Mouse (Mus musculus): ENCODE data around the gene Kansl1l. TPM values are rescaled to one million over a fixed set of nuclear protein-coding genes. Genes with fewer than 3 reads are reported as not detected.

Kansl1l gene
- polyA plus RNA-seq (2015; fragmentation: Nextera tagmentation; extraction: Ambion mirVana) = 11.7 and 13.1 TPM in 2 replicates

DNA sequence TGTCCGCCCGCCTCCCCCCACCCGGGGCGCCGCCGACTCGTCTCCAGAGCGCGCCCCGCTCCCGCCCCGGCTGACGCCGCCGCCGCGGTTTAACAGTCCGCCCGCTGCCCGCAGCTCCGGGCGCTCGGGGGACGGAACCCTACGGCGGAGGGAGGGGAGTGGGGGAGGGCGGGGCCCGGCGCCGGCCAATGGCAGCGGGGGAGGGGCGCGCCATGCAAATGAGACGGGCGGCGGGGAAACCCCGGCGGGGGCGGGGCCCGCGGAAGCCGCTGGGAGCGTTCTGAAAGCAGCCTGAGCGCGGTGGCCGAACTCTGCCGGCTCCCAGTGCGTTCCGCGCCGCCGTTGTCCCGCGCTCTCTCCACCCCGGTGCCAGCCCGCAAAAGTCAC, at the start of gene Kansl1l:
Gene Kansl1l, minus strand, starts transcription at position 110 of the 387 bp plus-strand sequence.
- Histone ChIP-seq H3K4me2 (peak within 1 kb of the TSS; percentile 80), H3K9ac (peak within 1 kb of the TSS; percentile 76), H3K9me3 (no peaks in the 10 kb centered on the region), H3K4me3 (peak within 1 kb of the TSS; percentile 78), H3K4me1 (peaks cover 34% of the 10 kb centered on the region), H3K36me3 (replicated peaks) (no peaks in the 10 kb centered on the region), H3K27me3 (replicated peaks) (no peaks in the 10 kb centered on the region), H3K27ac (peak within 1 kb of the TSS; percentile 99)
- peak; percentile 91 for ATAC-seq (replicated peaks)
- WGBS = 0% methylated on average over 38 of the region's 56 CpGs

GRCm38 (mm10) chr1:66865633-66866032, 48.3 kb upstream of the Kansl1l start:
- WGBS = 82% methylated on average over 4 of the region's 4 CpGs
- ATAC-seq (replicated peaks) = no peak
- Histone ChIP-seq H3K4me1 (peaks cover 7% of the 10 kb centered on the region; the same call in 1 of the 2 replicates), H3K4me3 (no peak overlapping the region), H3K27me3 (replicated peaks) (no peaks in the 10 kb centered on the region), H3K27ac (no peak overlapping the region), H3K36me3 (replicated peaks) (no peaks in the 10 kb centered on the region), H3K9me3 (no peaks in the 10 kb centered on the region), H3K4me2 (no peak overlapping the region), H3K9ac (no peak overlapping the region)

DNA sequence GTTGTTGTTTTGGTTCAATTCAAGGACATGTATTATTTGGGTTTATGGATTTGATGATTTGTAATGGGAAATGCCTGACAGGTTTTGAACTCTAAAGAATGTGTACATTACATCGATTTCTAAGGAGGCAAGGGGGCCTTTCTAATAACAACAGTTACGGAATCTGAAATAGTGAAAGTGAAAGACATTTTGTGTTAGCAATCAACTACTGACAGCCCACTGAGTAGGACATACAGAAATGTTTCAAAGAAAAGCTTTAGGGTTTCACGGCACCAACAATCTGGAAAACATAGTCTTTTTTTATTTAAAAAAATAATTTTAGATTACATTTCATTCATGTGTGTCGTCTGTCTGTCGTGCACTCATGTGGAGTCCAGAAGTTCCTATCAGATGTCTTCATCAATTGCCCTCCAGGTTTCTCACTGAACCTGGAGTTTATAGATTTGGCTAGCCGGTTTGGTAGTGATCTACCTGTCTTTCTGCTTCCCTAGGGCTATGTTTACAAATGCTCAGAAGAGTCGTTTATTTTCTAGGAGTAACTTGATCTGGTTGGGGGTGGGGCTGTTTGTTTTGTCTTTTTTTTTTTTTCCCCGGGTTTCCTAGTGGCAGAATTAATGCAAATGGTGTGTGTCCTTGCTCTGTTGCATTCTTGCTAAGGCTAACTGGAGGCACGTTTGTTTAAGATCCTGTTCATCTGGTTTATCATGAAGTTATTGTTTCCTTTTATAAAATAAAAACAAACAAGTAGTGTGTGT, 46.6 kb upstream of the Kansl1l start:
- Histone ChIP-seq H3K27ac (no peak overlapping the region), H3K9me3 (0 out of 2 replicates have a peak, but pooled peaks cover 6% of the 10 kb centered on the region), H3K9ac (no peak overlapping the region), H3K36me3 (replicated peaks) (no peaks in the 10 kb centered on the region), H3K4me3 (peak overlapping the region; percentile 8; the same call in 1 of the 2 replicates), H3K27me3 (replicated peaks) (no peaks in the 10 kb centered on the region), H3K4me1 (peaks cover 7% of the 10 kb centered on the region; the same call in 1 of the 2 replicates), H3K4me2 (peak overlapping the region; percentile 85)
- ATAC-seq (replicated peaks) = no peak
- 18% methylated on average over 9 of the region's 9 CpGs for WGBS

- no peaks in the 10 kb centered on the region for H3K36me3 ChIP-seq (replicated peaks)
- peak within 1 kb of the TSS; percentile 54 for H3K9ac ChIP-seq
- H3K4me2 ChIP-seq = peak within 1 kb of the TSS; percentile 85
- H3K4me1 ChIP-seq = peaks cover 7% of the 10 kb centered on the region; the same call in 1 of the 2 replicates
- H3K27ac ChIP-seq = peak within 1 kb of the TSS; percentile 66
- H3K4me3 ChIP-seq = peak within 1 kb of the TSS; percentile 63
- WGBS = under 1% methylated on average over 60 of the region's 85 CpGs
- 0 out of 2 replicates have a peak, but pooled peaks cover 6% of the 10 kb centered on the region for H3K9me3 ChIP-seq
- ATAC-seq (replicated peaks) = peak; percentile 89
- H3K27me3 ChIP-seq (replicated peaks) = no peaks in the 10 kb centered on the region
These were observed 45.5 kb upstream of the Kansl1l start, which contains the start of gene Acadl for GRCm38 (mm10) chr1:66862712-66863511. Acadl (minus strand) TSS chr1:66863277.

DNA sequence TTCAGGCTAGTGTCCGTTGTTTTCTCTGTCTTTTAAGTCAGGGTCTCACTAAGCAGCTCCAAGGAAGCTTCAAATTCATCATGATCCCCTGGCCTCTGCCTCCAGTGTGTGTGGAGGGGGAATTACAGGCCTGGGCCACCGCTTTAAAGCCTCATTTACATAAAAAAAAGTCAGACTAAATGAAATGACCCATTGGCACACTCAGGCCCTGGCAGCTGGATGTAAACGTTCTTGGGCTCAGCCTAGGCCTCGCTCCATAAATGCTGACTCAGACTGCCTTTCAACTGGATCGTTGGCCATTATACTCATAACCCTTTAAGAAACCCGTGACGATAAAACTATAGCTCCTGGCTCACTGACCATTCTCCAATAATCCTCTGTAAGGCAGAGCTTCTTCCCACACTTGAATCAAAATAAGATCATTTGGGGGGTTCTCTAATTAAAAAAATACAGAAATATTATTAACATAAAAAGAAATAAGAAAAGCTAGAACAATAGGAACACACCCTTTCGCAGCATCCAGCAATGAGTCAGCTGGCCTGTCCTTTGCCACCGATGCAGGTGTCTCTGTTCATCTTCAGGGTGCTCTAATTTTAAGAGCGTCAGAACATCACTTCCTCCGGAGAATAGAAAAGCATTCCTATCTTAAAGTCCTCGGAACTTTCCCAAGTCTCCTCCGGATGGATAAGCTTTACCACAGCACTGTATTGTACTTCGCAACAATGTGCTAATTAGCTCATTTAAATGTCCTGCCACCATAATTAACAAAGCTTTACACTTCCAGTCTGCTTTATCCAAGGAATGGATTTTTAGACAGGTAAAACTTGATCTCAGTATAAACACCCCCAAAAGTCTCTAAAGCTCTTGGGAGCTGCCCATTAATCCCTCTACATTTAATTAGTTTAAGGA, 44.7 kb upstream of the Kansl1l start:
- H3K27ac ChIP-seq = no peak overlapping the region
- ATAC-seq (replicated peaks) = peak; percentile 21; the same call in 1 of the 2 replicates
- H3K36me3 ChIP-seq (replicated peaks) = no peaks in the 10 kb centered on the region
- H3K9ac ChIP-seq = no peak overlapping the region
- H3K4me1 ChIP-seq = peaks cover 7% of the 10 kb centered on the region; the same call in 1 of the 2 replicates
- H3K4me3 ChIP-seq = peak overlapping the region; percentile 63
- 11% methylated on average over 14 of the region's 14 CpGs for WGBS
- no peaks in the 10 kb centered on the region for H3K27me3 ChIP-seq (replicated peaks)
- 0 out of 2 replicates have a peak, but pooled peaks cover 6% of the 10 kb centered on the region for H3K9me3 ChIP-seq
- H3K4me2 ChIP-seq = peak overlapping the region; percentile 85

DNA sequence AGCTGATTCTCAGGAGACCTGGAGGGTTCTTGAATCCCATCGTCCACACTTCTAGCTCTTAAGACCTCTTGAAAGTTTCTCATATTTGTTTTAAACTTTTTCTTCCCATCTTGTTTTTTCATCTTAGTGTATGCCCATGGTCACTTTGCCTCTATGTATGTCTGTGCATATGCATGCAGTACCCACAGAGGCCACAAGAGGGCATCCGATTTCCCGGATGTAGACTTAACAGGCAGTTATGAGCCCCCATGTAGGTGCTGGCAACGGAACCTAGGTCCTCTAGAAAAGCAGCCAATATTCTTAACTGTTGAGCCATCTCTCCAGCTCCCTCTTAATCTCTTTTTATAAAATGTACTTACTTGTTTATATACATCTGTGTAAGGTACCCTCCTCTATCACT, 30.1 kb upstream of the Kansl1l start:
- H3K4me3 ChIP-seq = no peak overlapping the region
- no peaks in the 10 kb centered on the region for H3K36me3 ChIP-seq (replicated peaks)
- 93% methylated on average over 4 of the region's 4 CpGs for WGBS
- no peaks in the 10 kb centered on the region for H3K27me3 ChIP-seq (replicated peaks)
- H3K9ac ChIP-seq = no peak overlapping the region
- no peak overlapping the region for H3K27ac ChIP-seq
- H3K9me3 ChIP-seq = no peaks in the 10 kb centered on the region
- H3K4me2 ChIP-seq = no peak overlapping the region
- ATAC-seq (replicated peaks) = no peak
- H3K4me1 ChIP-seq = no peaks in the 10 kb centered on the region

- Histone ChIP-seq H3K27me3 (replicated peaks) (no peaks in the 10 kb centered on the region), H3K4me2 (no peak overlapping the region), H3K9me3 (no peaks in the 10 kb centered on the region), H3K4me3 (no peak overlapping the region), H3K36me3 (replicated peaks) (no peaks in the 10 kb centered on the region), H3K4me1 (no peaks in the 10 kb centered on the region), H3K9ac (no peak overlapping the region), H3K27ac (no peak overlapping the region)
- WGBS = 83% methylated on average over 5 of the region's 5 CpGs
- no peak for ATAC-seq (replicated peaks)
These were observed 28.4 kb upstream of the Kansl1l start for GRCm38 (mm10) chr1:66845690-66846318.

DNA sequence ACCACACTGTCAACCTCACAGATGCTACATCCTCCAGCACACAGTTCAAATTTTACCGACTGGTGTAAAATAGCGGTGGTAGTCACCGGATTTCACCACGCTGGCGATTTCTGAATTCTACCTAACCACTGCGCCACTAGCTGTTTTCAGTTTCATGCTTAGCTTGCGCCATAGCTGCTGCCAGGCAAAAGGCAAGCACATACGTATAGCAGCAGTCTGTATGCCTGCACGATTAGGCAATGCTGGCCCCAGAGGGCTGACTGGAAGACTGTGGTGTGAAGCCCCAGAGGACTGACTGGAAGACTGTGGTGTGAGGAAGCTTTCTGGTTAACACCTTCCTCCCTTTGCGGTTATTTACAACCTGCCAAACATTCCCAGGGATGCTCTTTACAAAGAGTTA, 24.6 kb upstream of the Kansl1l start:
- no peaks in the 10 kb centered on the region for H3K36me3 ChIP-seq (replicated peaks)

GRCm38 (mm10) chr1:66841510-66841909, 24.1 kb upstream of the Kansl1l start:
- WGBS = 89% methylated on average over 6 of the region's 6 CpGs
- Histone ChIP-seq H3K4me3 (no peak overlapping the region), H3K4me1 (no peaks in the 10 kb centered on the region), H3K9me3 (no peaks in the 10 kb centered on the region), H3K36me3 (replicated peaks) (no peaks in the 10 kb centered on the region), H3K4me2 (no peak overlapping the region), H3K9ac (no peak overlapping the region), H3K27ac (no peak overlapping the region), H3K27me3 (replicated peaks) (no peaks in the 10 kb centered on the region)
- ATAC-seq (replicated peaks) = no peak

More for the DNA sequence above, 24.6 kb upstream of the Kansl1l start:
- H3K27ac ChIP-seq = no peak overlapping the region
- no peaks in the 10 kb centered on the region for H3K27me3 ChIP-seq (replicated peaks)
- WGBS = 78% methylated on average over 10 of the region's 10 CpGs
- no peak for ATAC-seq (replicated peaks)
- no peak overlapping the region for H3K4me3 ChIP-seq
- H3K9ac ChIP-seq = no peak overlapping the region
- no peak overlapping the region for H3K4me2 ChIP-seq
- no peaks in the 10 kb centered on the region for H3K4me1 ChIP-seq
- no peaks in the 10 kb centered on the region for H3K9me3 ChIP-seq

DNA sequence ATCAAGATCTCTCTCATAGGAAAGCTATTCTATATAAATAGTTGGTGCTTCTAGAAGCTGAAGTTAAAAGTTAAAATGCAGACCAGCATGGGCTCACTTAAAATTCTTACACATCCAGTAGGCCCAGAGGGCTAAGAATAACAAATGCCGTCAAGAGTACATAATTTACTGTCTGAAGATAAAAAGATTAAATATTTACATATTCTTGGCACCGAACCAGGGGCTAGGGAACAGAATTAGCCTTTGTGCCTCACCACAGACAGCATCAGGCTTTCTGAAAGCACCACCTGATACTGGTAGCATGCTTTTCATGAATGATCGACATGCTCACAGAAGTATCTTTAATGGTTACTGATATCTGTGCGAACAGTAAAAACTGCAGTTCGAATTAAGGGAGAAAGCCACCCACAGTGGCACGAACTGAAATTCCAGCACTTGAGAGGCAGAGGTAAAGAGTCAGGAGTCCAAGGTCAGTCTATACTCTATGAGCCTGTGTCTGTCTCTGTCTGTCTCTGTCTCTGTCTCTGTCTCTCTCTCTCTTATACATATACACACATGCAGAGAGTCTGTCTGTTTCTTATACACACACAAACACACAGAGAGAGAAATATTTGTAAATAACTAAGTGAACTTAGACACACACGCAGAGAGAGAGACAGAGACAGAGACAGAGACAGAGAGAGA, 22.5 kb upstream of the Kansl1l start:
- Histone ChIP-seq H3K9me3 (no peaks in the 10 kb centered on the region), H3K36me3 (replicated peaks) (no peaks in the 10 kb centered on the region), H3K4me3 (no peak overlapping the region), H3K27me3 (replicated peaks) (no peaks in the 10 kb centered on the region), H3K9ac (no peak overlapping the region), H3K27ac (no peak overlapping the region), H3K4me1 (no peaks in the 10 kb centered on the region), H3K4me2 (no peak overlapping the region)
- 66% methylated on average over 7 of the region's 7 CpGs for WGBS
- ATAC-seq (replicated peaks) = 0 out of 2 replicates have a peak, but pooled peaks have one; percentile 30

- H3K4me1 ChIP-seq = no peaks in the 10 kb centered on the region
- H3K36me3 ChIP-seq (replicated peaks) = no peaks in the 10 kb centered on the region
- WGBS = 80% methylated on average over 1 of the region's 1 CpGs
- H3K4me2 ChIP-seq = no peak overlapping the region
- no peak overlapping the region for H3K27ac ChIP-seq
- no peaks in the 10 kb centered on the region for H3K27me3 ChIP-seq (replicated peaks)
- no peak overlapping the region for H3K9ac ChIP-seq
- 0 out of 2 replicates have a peak, but pooled peaks have one; percentile 33 for ATAC-seq (replicated peaks)
- no peak overlapping the region for H3K4me3 ChIP-seq
- no peaks in the 10 kb centered on the region for H3K9me3 ChIP-seq
These were observed 21.8 kb upstream of the Kansl1l start for GRCm38 (mm10) chr1:66839135-66839534.
